Mouse (Mus musculus): Measurements from ENCODE around the gene Aftph.

Aftph gene

GRCm38 (mm10) chr11:20649477-20649876 is 91.9 kb downstream of the Aftph start:
- no peak for DNase-seq (ENCODE audit: low read depth, low spot score)

DNA sequence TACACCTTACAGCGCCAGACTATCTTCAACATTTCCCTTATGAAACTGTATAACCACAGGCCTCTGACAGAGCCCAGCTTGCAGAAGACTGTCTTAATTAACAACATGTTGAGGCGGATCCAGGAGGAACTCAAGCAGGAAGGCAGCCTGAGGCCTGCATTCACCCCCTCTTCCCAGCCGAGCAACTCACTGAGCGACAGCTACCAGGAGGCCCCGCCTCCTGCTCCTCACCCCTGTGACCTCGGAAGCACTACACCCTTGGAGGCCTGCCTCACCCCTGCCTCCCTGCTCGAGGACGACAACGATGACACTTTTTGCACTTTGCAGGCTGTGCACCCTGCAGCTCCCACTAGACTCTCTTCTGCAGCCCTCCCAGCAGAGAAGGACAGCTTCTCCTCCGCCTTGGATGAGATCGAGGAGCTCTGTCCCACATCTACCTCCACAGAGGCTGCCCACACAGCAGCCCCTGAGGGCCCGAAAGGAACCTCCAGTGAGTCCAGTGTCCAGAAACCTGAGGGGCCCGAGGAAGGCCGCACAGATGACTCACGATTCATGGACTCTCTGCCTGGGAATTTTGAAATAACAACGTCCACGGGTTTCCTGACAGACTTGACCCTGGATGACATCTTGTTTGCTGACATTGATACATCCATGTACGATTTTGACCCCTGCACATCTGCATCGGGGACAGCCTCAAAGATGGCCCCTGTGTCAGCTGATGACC is 93.3 kb downstream of the Aftph start:
- DNase-seq (ENCODE audit: low read depth, low spot score), result no peak

DNA sequence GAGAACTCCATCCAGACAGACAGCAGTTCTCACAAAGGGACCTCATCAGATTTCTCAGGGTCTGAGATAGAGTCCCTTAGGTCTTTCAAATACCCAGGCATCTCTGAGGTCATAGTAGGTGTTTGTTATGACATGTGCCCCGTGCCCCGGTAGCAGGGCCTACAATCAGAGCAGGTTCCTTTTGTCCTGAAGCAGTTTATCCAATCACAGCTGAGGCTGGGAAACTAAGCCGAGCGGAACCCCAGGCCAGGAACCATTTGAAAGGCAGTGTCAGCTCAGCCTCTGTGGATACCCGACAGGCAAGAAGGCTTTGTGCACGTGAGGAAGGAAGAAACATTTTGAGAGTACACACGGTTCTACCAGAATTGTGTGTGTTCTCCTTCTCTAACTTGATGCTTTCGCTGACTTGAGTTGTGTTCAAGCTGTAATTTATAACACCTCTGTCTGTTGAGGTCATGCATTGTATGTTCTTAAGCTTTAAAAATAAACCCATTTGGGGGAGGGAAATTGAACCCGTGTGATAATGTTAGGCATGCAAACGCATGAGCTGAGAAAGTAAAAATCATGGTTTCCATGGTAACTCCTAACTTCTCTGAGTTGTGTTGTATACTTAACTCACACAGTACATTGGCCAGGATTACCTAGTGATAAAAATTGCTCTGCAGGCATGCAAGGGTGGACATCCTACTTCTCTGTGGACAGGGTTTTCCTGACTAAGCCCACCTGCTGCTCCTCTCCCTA is 94.2 kb downstream of the Aftph start:
- DNase-seq (ENCODE audit: low read depth, low spot score), result no peak

DNA sequence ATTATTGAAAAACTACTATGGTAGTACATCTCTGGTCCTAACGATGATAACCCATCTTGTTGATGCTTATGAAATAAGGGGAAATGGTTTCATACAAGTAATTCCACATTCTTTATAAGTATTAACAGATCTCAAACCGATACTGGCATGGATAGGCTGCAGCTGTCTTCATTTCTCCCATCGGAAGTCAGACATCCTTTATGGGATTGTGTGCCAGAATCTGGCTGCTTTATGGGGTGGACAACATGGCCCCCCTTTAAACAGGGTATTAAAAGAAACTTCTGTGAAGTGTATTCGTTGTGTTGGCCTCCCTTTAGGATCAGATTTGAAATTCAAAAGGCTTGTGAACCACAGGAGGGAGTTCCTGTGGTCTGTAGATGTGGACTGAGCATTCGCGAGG is 95.2 kb downstream of the Aftph start:
- no peak for DNase-seq (ENCODE audit: low read depth, low spot score)

- DNase-seq (ENCODE audit: low read depth, low spot score), result no peak
Observed at GRCm38 (mm10) chr11:20645521-20645920, 95.9 kb downstream of the Aftph start.

DNA sequence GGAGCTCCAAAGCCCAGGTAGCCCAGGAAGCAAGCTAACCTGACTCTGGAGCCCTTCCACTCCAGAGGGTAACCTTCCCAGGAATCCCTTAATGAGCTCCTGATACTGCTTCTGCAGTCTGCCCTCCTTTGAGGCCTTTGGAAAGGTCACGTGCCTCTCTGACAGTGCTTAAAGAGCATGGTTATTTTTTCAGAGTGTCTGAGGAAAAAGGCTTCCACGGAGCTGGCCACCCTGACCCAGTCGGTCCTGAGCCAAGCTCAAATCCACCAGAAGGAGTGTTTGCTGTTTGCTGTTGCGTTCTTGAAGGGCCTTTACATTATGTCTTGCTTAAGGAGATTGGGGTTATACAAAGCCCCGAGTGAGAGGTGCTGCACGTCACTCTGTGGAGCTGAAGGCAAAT is 96.5 kb downstream of the Aftph start:
- DNase-seq (ENCODE audit: low read depth, low spot score), result no peak

GRCm38 (mm10) chr11:20644166-20644565 is 97.2 kb downstream of the Aftph start:
- DNase-seq (ENCODE audit: low read depth, low spot score), result no peak

DNA sequence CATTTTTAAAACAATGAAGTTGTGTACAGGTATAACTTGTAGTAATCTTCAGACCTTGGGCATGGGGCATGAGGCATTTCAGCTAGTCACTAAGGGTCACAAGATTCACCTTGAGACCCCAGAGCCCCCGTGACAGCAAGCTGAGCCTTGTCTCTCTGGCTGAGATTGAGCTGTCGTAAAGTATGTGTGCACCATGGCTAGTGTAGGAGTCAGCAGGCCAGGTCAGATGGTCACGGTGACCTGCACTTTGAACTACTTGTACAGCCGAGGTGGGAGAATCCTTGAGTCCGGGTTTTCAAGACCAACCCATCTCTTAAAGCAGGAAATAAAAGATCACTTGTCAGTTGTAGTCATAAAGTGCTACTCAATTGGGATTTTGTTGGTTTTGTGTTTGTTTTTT is 98.2 kb downstream of the Aftph start:
- no peak for DNase-seq (ENCODE audit: low read depth, low spot score)

- DNase-seq (ENCODE audit: low read depth, low spot score), result no peak
Observed at GRCm38 (mm10) chr11:20642321-20642720, 99.1 kb downstream of the Aftph start.

DNA sequence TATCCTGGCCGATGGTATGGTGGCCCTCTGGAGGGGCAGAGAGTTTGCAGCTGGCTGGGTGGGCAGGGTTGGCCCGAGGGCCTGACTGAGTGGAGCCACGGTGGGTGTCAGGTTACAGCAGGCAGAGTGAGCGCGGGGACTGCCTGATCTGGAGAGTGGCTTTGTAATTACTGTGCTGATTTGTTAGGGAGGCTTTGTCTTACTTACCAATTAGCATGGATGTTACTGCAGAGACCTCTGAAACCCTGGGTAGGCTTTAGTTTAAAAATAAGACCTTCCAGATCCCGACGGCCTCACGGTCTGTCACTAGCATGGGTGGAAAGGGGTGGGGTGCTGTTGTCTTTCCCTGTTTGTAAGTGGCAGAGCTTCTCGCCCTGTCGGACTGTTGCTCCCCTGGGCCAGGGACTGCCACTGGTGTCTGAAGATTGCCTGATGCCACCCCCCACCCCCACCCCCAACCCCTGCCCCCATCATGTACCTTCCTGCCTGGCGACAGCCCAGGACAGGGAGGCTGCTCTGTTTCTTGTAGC is 101.4 kb downstream of the Aftph start:
- DNase-seq (ENCODE audit: low read depth, low spot score), result no peak

DNA sequence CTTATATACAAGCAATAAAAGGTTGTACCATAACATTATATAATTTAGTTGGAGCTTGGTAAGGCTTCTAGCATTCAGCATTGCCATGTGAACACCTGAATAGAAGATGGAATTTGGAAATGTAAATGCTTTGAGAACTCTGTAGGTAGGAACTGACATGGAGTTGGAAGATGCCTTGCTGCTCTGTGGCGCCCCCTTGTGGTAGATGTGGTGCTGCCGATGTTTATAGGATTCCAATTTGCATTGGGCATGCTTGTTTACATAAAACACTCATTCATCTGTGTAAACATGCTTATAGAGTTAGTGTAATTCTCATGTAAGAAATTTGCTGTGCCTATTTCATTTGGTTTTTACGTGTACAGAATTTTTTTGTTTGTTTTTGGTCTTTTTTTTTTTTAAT is 102.5 kb downstream of the Aftph start:
- DNase-seq (ENCODE audit: low read depth, low spot score), result no peak

DNA sequence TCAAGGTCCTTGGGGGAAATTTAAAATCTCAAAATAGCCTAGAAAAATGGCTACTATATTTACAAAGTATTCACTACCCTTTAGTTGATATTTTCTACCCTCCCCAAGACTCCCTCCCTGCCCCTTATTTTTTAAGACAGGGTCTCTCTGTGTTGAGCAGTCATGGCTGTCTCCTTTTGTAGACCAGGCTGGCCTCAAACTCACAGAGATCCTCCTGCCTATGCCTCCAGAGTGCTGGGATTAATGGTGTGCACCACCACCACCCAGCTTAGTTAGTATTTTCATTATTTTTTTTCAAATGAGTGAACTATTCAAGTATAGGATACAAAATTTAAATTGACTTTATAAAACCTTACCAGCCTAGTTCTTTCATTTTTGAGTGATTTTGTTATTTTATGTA is 104.3 kb downstream of the Aftph start:
- no peak for DNase-seq (ENCODE audit: low read depth, low spot score)

DNA sequence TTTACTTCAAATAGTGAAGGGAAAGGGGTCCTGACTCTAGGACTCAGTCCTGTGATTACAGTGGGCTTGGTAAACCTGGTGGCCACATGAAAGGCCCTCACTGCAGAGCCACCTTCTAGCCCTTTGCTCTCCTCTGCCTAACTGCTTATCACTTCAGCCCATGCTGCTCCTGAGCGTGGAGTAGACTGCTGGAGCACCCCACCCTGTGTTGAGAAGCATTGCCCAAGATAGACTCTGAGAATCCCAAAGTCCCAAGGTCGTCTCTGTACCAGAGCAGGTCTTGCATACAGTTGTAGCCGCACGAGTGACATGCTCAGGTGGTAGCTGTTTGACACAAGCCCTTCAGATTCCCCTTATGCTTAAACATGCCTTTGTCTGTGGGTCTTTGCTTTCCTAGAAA is 105.3 kb downstream of the Aftph start:
- no peak for DNase-seq (ENCODE audit: low read depth, low spot score)

DNA sequence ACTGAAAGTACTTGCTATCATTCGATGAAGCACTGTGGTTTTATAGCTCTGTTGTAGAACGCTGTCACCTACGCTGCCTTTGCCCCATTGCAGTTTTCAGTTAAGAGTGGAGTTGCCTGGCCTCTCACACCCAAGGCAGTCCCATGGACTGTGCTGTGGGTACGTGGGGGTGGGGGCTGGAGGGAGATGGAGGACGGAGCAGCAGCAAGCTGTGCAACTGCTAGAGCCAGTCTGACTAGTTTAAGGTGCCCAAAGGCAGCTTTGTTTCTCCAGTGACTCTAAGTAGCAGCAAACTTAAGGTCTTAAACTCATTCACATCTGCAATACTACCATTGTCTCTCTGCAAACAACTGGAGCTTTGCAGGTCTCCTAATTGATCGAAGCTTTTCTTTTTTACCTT is 105.7 kb downstream of the Aftph start:
- no peak for DNase-seq (ENCODE audit: low read depth, low spot score)

Measured in embryo, embryonic 11.5 days (tissue).